Mouse (Mus musculus) embryonic facial prominence, embryonic 13.5 days (tissue): ENCODE data around the gene Arid1a. TPM values are rescaled to one million over a fixed set of nuclear protein-coding genes. Genes with fewer than 3 reads are reported as not detected.
A peak's percentile ranks its signal among the peaks of the same experiment; 100 is the strongest.
"Not testable (repeated sequence)": the region's sequence is repeated elsewhere in the genome, so short reads cannot be mapped to it uniquely, and the experiment has no call there.

Source experiments
- ATAC-seq: fragments of 200-750 bp; cut with Nextera tagmentation; 2 replicates; pipeline ENCODE4 v1.8.0; 2017; ENCODE audit warnings: low read depth; ENCODE audit not compliant: insufficient number of reproducible peaks, insufficient read depth, low FRiP score, low TSS enrichment
- H3K27ac ChIP-seq: fragments of 300-500 bp; sonication (generic); 2 replicates; pipeline ENCODE4 v1.5.1; 2015; ENCODE audit warnings: moderate library complexity, mild to moderate bottlenecking, inconsistent platforms
- H3K27me3 ChIP-seq: fragments of 300-500 bp; sonication (generic); 2 replicates; pipeline ENCODE4 v1.6.1; 2015; ENCODE audit warnings: mild to moderate bottlenecking, inconsistent platforms
- H3K36me3 ChIP-seq: fragments of 300-500 bp; sonication (generic); 2 replicates; pipeline ENCODE4 v1.6.1; 2015; ENCODE audit warnings: mild to moderate bottlenecking, inconsistent platforms
- H3K4me1 ChIP-seq: fragments of 300-500 bp; sonication (generic); 2 replicates; pipeline ENCODE4 v1.6.1; 2015; ENCODE audit warnings: inconsistent platforms
- H3K4me2 ChIP-seq: fragments of 300-500 bp; sonication (generic); 2 replicates; pipeline ENCODE4 v1.6.1; 2015; ENCODE audit warnings: moderate library complexity, mild to moderate bottlenecking, inconsistent platforms
- H3K4me3 ChIP-seq: fragments of 300-500 bp; sonication (generic); 2 replicates; pipeline ENCODE4 v1.5.1; 2015; ENCODE audit warnings: mild to moderate bottlenecking, inconsistent platforms
- H3K9ac ChIP-seq: fragments of 300-500 bp; sonication (generic); 2 replicates; pipeline ENCODE4 v1.6.1; 2015; ENCODE audit warnings: mild to moderate bottlenecking, inconsistent platforms
- H3K9me3 ChIP-seq: fragments of 300-500 bp; sonication (generic); 2 replicates; pipeline ENCODE4 v1.6.1; 2016; ENCODE audit warnings: inconsistent platforms
- WGBS: fragments of 180-500 bp; shearing (Covaris S2); methylation state at CpG from one replicate; pipeline ENCODE4 v1.1.7; 2015; ENCODE audit warnings: mixed read lengths; 5-methylcytosine and 5-hydroxymethylcytosine counted together
- polyA plus RNA-seq: library from polyadenylated mRNA; unstranded; fragments of >200 nt; fragmentation: Nextera tagmentation; extraction: Ambion mirVana; gene quantifications from 2 replicates; pipeline ENCODE4 v1.2.1, GENCODE M21; 2015

The Arid1a gene
- polyA plus RNA-seq, 1 experiment from 2014 or later, result 36.0 TPM

DNA sequence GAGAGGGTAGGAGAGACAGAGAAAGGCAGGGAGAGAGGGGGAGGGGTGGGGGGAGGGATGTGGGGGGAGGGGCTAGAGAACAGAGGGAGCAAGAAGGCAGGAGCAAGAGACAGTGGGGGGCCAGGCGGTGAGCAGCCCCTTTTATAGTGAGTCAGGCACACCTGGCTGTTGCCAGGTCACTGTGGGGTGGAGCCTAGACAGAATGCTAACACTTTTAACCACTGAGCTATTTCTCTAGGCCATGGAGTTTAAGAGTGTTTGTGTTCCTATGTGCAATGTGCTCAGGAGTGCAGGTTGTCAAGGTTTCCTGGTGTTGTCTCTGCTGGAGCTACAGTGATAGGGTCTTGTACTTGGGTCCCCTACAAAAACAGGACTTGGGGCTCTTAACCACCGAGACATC, 97.8 kb downstream of the Arid1a start:
- Histone ChIP-seq H3K27ac (peak overlapping the region; percentile 97), H3K27me3 (no peaks in the 10 kb centered on the region), H3K9ac (no peak overlapping the region), H3K4me1 (peaks cover 43% of the 10 kb centered on the region), H3K36me3 (peaks cover 10% of the 10 kb centered on the region), H3K9me3 (0 out of 2 replicates have a peak, but pooled peaks cover 2% of the 10 kb centered on the region), H3K4me2 (peak overlapping the region; percentile 66; the same call in 1 of the 2 replicates), H3K4me3 (no peak overlapping the region)
- ATAC-seq, result no peak
- WGBS, result 29% methylated on average over 2 of the region's 2 CpGs

DNA sequence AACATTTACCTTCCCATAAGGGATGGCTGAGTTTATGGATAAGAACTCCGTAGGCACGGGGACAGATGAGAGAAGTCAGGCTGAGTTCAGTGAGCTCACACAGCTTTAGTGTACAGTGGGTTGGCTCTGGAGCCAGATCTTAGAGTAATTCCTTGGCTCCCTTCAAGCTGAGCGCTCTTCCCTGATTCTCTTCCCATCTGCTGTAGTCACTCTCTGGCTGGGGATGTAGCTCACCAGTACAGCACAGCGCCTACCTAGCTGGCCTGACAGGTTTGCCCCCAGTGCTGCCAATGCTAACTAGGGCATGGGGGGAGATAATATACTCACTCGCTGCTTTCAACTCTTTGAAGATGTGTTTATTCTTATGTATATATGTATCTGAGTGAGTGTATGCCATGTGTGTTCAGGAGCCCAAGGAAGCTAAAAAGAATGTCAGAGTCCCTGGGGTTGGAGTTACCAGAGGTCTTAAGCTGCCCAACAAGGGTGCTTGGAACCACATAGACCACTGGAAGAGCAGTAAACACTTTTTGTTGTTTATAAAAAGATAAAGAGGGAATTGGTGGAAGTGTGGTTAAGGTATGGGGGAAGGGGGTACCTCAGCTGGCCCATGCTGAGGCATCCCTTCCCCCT, 98.6 kb downstream of the Arid1a start:
- H3K36me3 ChIP-seq, result peaks cover 10% of the 10 kb centered on the region
- H3K4me3 ChIP-seq, result no peak overlapping the region
- H3K4me1 ChIP-seq, result peaks cover 43% of the 10 kb centered on the region
- 50% methylated on average over 5 of the region's 5 CpGs for WGBS
- H3K4me2 ChIP-seq, result no peak overlapping the region
- no peak overlapping the region for H3K27ac ChIP-seq
- no peaks in the 10 kb centered on the region for H3K27me3 ChIP-seq
- ATAC-seq, result no peak
- no peak overlapping the region for H3K9ac ChIP-seq
- 0 out of 2 replicates have a peak, but pooled peaks cover 2% of the 10 kb centered on the region for H3K9me3 ChIP-seq

DNA sequence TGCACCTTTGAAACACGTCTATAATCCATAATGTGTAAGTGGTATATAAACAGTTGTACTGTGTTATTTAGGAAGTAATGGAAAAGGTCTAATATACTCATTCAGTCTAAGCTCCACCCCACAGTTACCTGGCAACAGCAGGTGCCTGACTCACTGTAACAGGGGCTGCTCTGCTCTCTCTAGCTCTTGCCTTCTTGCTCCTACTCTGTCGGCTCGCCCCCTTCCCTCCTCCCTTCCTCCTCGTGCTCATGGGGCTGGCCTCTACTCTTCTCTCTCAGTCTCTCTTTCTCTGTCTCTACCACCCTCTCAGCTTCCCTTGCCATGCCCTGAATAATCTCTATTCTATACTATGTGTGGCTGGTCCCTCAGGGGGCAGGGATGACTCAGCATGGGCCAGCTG, 99.6 kb downstream of the Arid1a start:
- Histone ChIP-seq H3K36me3 (peaks cover 3% of the 10 kb centered on the region; the same call in 1 of the 2 replicates), H3K4me2 (no peak overlapping the region)

DNA sequence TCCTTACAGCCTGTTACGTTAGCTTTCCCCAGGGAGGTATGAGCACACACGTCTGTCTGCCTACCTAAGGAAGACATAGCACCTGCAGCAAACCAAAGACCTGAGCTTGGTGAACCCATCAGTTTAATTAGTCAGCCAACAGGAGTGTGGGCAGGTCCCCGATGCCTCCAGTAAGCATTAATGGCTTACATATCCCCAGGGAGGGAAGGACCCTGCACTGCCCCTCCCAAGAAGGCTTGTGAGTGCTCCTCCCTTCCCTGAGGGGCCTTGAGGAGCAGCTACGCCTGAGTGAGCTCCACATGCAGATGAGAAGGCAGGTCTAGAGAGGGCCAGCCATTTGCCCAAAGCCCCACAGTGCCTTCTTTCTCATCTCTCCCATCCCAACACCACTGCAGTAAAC, 100.3 kb downstream of the Arid1a start:
- H3K27ac ChIP-seq, result no peak overlapping the region; the same call in 1 of the 2 replicates
- WGBS, result 39% methylated on average over 4 of the region's 4 CpGs
- no peaks in the 10 kb centered on the region for H3K36me3 ChIP-seq
- peak overlapping the region; percentile 40; the same call in 1 of the 2 replicates for H3K9ac ChIP-seq
- H3K4me3 ChIP-seq, result no peak overlapping the region
- 0 out of 2 replicates have a peak, but pooled peaks cover 2% of the 10 kb centered on the region for H3K9me3 ChIP-seq
- ATAC-seq, result no peak
- H3K4me1 ChIP-seq, result peaks cover 41% of the 10 kb centered on the region
- no peaks in the 10 kb centered on the region for H3K27me3 ChIP-seq
- no peak overlapping the region for H3K4me2 ChIP-seq

More for the DNA sequence above, 99.6 kb downstream of the Arid1a start:
- Histone ChIP-seq H3K9ac (no peak overlapping the region), H3K4me1 (peaks cover 43% of the 10 kb centered on the region), H3K27ac (no peak overlapping the region), H3K9me3 (0 out of 2 replicates have a peak, but pooled peaks cover 2% of the 10 kb centered on the region), H3K27me3 (no peaks in the 10 kb centered on the region), H3K4me3 (no peak overlapping the region)
- ATAC-seq, result no peak
- 9% methylated on average over 4 of the region's 4 CpGs for WGBS

DNA sequence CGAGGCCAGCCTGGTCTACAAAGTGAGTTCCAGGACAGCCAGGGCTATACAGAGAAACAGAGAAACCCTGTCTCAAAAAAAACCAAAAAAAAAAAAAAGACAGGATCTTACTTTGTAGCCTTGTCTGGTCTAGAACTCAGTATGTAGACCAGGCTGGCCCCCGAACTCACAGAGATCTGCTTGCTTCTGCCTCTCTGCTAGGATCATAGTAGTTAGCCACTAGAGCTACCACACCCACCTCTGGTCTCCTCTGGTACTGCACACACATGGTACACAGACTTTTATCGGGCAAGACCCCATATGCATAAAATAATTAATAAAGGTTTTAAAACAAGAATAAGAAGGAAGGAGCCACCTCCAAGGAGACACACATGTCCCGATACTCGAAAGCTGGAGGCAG, 102.5 kb downstream of the Arid1a start:
- H3K4me2 ChIP-seq, H3K27ac ChIP-seq, H3K27me3 ChIP-seq, ATAC-seq, H3K9me3 ChIP-seq, H3K36me3 ChIP-seq, H3K4me3 ChIP-seq, H3K9ac ChIP-seq: not testable (repeated sequence)
- 95% methylated on average over 5 of the region's 5 CpGs for WGBS
- peaks cover 18% of the 10 kb centered on the region for H3K4me1 ChIP-seq

DNA sequence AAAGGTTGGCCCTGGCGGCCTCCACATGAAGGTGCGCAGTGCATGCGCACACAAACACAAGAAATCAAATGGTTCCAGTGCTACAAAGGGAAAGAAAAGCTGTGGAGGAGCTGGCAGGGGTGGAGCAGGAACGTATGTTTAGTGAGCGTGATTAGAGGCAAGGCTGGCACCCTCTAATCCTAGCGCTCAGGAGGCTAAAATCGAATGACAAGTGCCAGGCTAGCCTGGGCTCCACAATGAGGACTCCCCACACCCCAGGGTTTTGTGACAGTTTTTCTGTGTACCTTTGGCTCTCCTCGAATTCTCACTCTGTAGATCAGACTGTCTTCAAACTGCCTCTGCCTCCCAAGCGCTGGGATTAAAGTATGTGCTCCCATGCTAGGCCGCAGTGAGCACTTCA, 103.8 kb downstream of the Arid1a start:
- H3K9ac ChIP-seq, result no peak overlapping the region
- H3K9me3 ChIP-seq, result 0 out of 2 replicates have a peak, but pooled peaks cover 2% of the 10 kb centered on the region
- H3K36me3 ChIP-seq, result no peaks in the 10 kb centered on the region
- 73% methylated on average over 10 of the region's 10 CpGs for WGBS
- no peak overlapping the region for H3K4me2 ChIP-seq
- no peak overlapping the region for H3K27ac ChIP-seq
- no peak overlapping the region for H3K4me3 ChIP-seq
- H3K27me3 ChIP-seq, result no peaks in the 10 kb centered on the region
- H3K4me1 ChIP-seq, result peaks cover 5% of the 10 kb centered on the region; the same call in 1 of the 2 replicates
- ATAC-seq, result no peak

DNA sequence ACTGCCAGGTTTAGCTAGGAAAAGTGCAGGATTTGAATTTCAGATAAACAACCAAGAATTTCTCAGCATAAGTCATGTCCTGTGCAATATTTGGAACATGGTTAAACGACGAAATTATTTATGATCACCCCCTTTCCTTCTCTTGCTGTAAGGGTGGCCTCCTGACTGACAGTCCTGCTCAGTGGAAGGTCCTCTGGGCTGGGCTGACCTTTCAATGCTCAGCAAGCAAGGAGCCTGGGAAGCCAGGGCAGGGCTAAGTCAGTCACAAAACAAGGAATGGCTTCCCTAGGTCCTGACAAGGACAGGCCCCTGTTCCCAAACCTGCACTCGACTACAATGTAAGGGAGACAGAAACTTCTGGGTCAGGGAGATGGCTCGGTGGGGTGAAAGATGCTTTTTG, 104.6 kb downstream of the Arid1a start:
- H3K9me3 ChIP-seq, result 0 out of 2 replicates have a peak, but pooled peaks cover 2% of the 10 kb centered on the region
- no peak overlapping the region for H3K27ac ChIP-seq
- H3K27me3 ChIP-seq, result no peaks in the 10 kb centered on the region
- no peaks in the 10 kb centered on the region for H3K36me3 ChIP-seq
- H3K4me1 ChIP-seq, result 0 out of 2 replicates have a peak, but pooled peaks cover 5% of the 10 kb centered on the region
- H3K4me3 ChIP-seq, result no peak overlapping the region
- no peak overlapping the region for H3K9ac ChIP-seq
- no peak overlapping the region for H3K4me2 ChIP-seq
- 77% methylated on average over 4 of the region's 4 CpGs for WGBS
- no peak for ATAC-seq

DNA sequence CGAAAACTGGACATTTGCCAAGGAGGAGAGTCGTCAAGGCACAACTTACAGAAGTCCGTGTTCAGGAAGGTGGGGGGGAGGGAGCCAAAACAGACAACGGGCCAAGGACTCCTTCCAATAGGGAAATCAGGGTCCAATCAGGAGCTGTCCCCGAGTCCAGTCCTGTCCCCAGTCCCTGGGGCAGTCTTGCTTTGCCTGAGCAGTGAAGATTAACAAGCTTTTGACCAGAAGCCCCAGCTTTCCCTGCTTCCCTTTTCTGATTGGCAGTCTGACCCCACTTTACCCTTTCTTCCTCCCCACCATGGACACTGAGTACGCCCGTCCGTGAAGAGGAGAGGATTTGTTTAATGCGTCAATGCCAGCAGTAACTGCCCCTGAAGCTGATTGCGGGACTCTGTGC, 105.1 kb downstream of the Arid1a start:
- 46% methylated on average over 10 of the region's 10 CpGs for WGBS
- H3K4me2 ChIP-seq, result no peak overlapping the region
- no peak overlapping the region for H3K9ac ChIP-seq
- 0 out of 2 replicates have a peak, but pooled peaks cover 2% of the 10 kb centered on the region for H3K9me3 ChIP-seq
- H3K4me1 ChIP-seq, result 0 out of 2 replicates have a peak, but pooled peaks cover 4% of the 10 kb centered on the region
- no peaks in the 10 kb centered on the region for H3K36me3 ChIP-seq
- no peaks in the 10 kb centered on the region for H3K27me3 ChIP-seq
- no peak overlapping the region for H3K27ac ChIP-seq
- ATAC-seq, result no peak
- no peak overlapping the region for H3K4me3 ChIP-seq

DNA sequence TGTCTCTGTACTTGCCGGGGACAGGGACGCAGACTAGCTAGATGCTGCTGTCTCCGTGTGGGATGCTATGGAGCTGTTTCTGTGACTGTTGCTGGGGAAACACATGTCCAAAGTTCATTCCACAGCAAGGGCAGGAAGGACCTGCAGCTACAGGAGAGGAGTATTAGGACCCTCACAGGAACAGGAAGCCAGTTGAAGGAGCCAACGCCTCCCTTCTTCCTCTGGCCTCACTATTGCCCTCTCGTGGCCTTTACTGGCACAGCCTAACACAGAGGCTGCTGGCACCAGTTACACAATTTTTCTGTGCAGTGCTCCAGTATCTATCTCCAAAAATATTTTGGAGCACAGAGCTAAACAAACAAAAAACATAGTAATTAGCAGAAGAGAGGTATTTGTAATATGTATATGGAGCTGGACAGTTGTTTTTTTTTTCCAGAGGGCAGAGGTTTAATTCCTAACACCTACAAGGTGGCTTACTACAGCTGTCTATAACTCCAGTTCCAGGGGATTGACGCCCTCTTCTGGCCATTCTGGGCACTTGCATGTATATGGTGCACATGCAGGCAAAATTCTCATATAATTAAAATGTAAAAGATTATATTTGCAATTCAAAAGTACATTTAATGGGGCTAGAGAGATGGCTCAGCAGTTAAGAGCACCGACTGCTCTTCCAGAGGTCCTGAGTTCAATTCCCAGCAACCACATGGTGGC, 106.4 kb downstream of the Arid1a start, which contains the start of gene Zdhhc18:
Gene Zdhhc18 (minus strand): TSS at position 166 of the 711 bp plus-strand sequence.
- Histone ChIP-seq H3K9me3 (peaks cover 7% of the 10 kb centered on the region; the same call in 1 of the 2 replicates), H3K27ac (peak within 1 kb of the TSS; percentile 33; the same call in 1 of the 2 replicates), H3K9ac (0 out of 2 replicates have a peak within 1 kb of the TSS, but pooled peaks have one; percentile 49), H3K4me3 (peak within 1 kb of the TSS; percentile 29), H3K36me3 (no peaks in the 10 kb centered on the region), H3K4me2 (peak within 1 kb of the TSS; percentile 49), H3K4me1 (no peaks in the 10 kb centered on the region), H3K27me3 (no peaks in the 10 kb centered on the region)
- 36% methylated on average over 7 of the region's 7 CpGs for WGBS
- ATAC-seq, result no peak

DNA sequence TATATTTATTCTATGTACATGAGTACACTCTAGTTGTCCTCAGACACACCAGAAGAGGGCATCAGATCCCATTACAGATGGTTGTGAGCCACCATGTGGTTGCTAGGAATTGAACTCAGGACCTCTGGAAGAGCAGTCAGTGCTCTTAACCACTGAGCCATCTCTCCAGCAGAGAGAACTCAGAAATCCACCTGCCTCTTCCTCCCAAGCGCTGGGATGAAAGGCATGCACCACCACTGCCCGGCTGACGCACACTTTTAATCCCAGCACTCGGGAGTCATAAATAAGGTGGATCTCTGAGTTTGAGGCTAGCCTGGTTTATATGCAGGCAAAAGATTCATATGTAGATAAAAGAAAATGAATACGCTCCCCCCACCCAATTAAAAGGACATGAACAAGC, 107.1 kb downstream of the Arid1a start:
- H3K4me1 ChIP-seq, ATAC-seq, H3K9ac ChIP-seq, H3K27me3 ChIP-seq, H3K36me3 ChIP-seq: not testable (repeated sequence)
- Histone ChIP-seq H3K4me3 (peak overlapping the region; percentile 29), H3K27ac (peak overlapping the region; percentile 33; the same call in 1 of the 2 replicates), H3K4me2 (peak overlapping the region; percentile 49), H3K9me3 (peaks cover 10% of the 10 kb centered on the region; the same call in 1 of the 2 replicates)
- WGBS, result 87% methylated on average over 5 of the region's 5 CpGs

DNA sequence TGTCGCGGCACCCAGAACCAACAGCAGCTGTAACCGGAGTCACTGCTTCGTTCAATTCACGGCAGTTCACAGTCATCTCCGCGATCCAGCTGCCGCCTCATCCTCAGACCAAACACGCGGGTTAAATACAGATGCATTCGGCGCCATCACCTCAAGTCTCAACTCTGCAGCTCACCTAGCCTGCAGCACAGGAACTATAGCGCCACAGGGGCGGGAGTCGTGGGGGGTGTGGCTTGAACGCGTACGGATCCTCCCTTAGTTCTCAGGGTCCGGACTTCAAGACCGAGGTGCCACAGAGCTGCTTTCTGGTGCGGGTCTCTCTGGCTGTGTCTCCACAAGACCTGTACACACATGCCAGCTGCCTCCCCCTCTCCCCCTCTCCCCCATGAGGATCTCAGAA, 110.9 kb downstream of the Arid1a start:
- WGBS, result 35% methylated on average over 21 of the region's 21 CpGs

More for the DNA sequence above, 110.9 kb downstream of the Arid1a start:
- no peak for ATAC-seq
- Histone ChIP-seq H3K4me2 (peak overlapping the region; percentile 46), H3K4me1 (no peaks in the 10 kb centered on the region), H3K4me3 (no peak overlapping the region), H3K36me3 (no peaks in the 10 kb centered on the region), H3K9me3 (peaks cover 17% of the 10 kb centered on the region), H3K27me3 (no peaks in the 10 kb centered on the region), H3K9ac (no peak overlapping the region), H3K27ac (no peak overlapping the region)
